Mouse (Mus musculus) neural tube, embryonic 14.5 days (tissue): ENCODE data around the gene Emid1. TPM values are rescaled to one million over a fixed set of nuclear protein-coding genes. Genes with fewer than 3 reads are reported as not detected.

Experiments used
- ATAC-seq: fragments of 200-750 bp; cut with Nextera tagmentation; 2 replicates; pipeline ENCODE4 v1.8.0; 2017; ENCODE audit warnings: low read depth, mild to moderate bottlenecking, moderate TSS enrichment, moderate library complexity
- H3K27ac ChIP-seq: fragments of 300-500 bp; sonication (generic); 2 replicates; pipeline ENCODE4 v1.5.1; 2014; ENCODE audit warnings: low read depth, mild to moderate bottlenecking, control low read depth, low read length, moderate library complexity, mixed read lengths
- H3K27me3 ChIP-seq: fragments of 300-500 bp; sonication (generic); 2 replicates; pipeline ENCODE4 v1.6.1; 2014; ENCODE audit warnings: low read length; ENCODE audit not compliant: control insufficient read depth, insufficient read depth
- H3K36me3 ChIP-seq: fragments of 300-500 bp; sonication (generic); 2 replicates; pipeline ENCODE4 v1.6.1; 2014; ENCODE audit warnings: low read length, mixed read lengths; ENCODE audit not compliant: control insufficient read depth, insufficient read depth
- H3K4me1 ChIP-seq: fragments of 300-500 bp; sonication (generic); 2 replicates; pipeline ENCODE4 v1.6.1; 2014; ENCODE audit warnings: low read length; ENCODE audit not compliant: control insufficient read depth, insufficient read depth
- H3K4me2 ChIP-seq: fragments of 300-500 bp; sonication (generic); 2 replicates; pipeline ENCODE4 v1.6.1; 2014; ENCODE audit warnings: mild to moderate bottlenecking, low read depth, low read length, control low read depth
- H3K4me3 ChIP-seq: fragments of 300-500 bp; sonication (generic); 2 replicates; pipeline ENCODE4 v1.5.1; 2014; ENCODE audit warnings: low read depth, low read length, control low read depth, mixed read lengths
- H3K9ac ChIP-seq: fragments of 300-500 bp; sonication (generic); replicated peaks from 2 replicates; pipeline ENCODE4 v1.6.1; 2014; ENCODE audit warnings: low read depth, mild to moderate bottlenecking, control low read depth, low read length, mixed read lengths
- H3K9me3 ChIP-seq: fragments of 300-500 bp; sonication (generic); 2 replicates; pipeline ENCODE4 v1.6.1; 2016; ENCODE audit warnings: low read length; ENCODE audit not compliant: control insufficient read depth
- WGBS: fragments of 180-500 bp; shearing (Covaris S2); extraction: QIAGEN DNeasy Blood & Tissue Kit; methylation state at CpG from one replicate; pipeline ENCODE4 v1.1.7; 2014; 5-methylcytosine and 5-hydroxymethylcytosine counted together
- polyA plus RNA-seq: library from polyadenylated mRNA; unstranded; fragments of >200 nt; fragmentation: Nextera tagmentation; extraction: Ambion mirVana; gene quantifications from 2 replicates; pipeline ENCODE4 v1.2.1, GENCODE M21; 2014

Emid1 gene
- polyA plus RNA-seq, 1 experiment from 2014 or later: 16.8 TPM

- H3K27me3 ChIP-seq: no peaks in the 10 kb centered on the region
- H3K4me2 ChIP-seq: no peak overlapping the region
- no peak overlapping the region for H3K4me3 ChIP-seq
- peaks cover 13% of the 10 kb centered on the region for H3K4me1 ChIP-seq
- ATAC-seq: no peak
- H3K36me3 ChIP-seq: no peaks in the 10 kb centered on the region
- H3K27ac ChIP-seq: no peak overlapping the region
- H3K9me3 ChIP-seq: no peaks in the 10 kb centered on the region
- H3K9ac ChIP-seq: no peak overlapping the region
- 88% methylated on average over 7 of the region's 7 CpGs for WGBS
Observed at GRCm38 (mm10) chr11:5102384-5102783, 49.7 kb downstream of the Emid1 start.

DNA sequence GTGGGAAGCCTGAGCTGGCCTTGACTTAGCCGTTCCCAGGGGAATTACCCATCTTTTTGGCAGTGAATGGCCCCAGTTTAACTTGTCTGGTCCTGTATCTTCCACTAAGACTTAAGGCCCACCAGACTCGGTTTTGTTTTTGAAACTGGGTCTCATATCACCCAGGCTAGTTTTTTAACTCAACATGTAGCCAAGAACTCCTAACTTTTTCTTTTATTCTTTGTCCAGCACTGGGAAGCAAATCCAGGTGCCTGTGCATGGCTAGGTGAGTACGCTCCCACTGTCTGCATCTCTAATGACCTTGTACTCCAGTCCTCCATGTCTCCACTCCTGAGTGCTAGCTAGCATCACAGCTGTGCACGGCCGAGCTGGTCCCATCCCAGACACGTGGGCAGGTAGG lies 50.4 kb downstream of the Emid1 start:
- H3K4me1 ChIP-seq: peaks cover 21% of the 10 kb centered on the region
- H3K9ac ChIP-seq: no peak overlapping the region
- ATAC-seq: no peak
- 83% methylated on average over 6 of the region's 6 CpGs for WGBS
- H3K9me3 ChIP-seq: no peaks in the 10 kb centered on the region
- no peak overlapping the region for H3K27ac ChIP-seq
- H3K4me3 ChIP-seq: no peak overlapping the region
- no peaks in the 10 kb centered on the region for H3K27me3 ChIP-seq
- no peaks in the 10 kb centered on the region for H3K36me3 ChIP-seq
- no peak overlapping the region for H3K4me2 ChIP-seq

GRCm38 (mm10) chr11:5100801-5101200 lies 51.3 kb downstream of the Emid1 start:
- Histone ChIP-seq H3K36me3 (no peaks in the 10 kb centered on the region), H3K27me3 (no peaks in the 10 kb centered on the region), H3K4me2 (peak overlapping the region; percentile 80), H3K9ac (peak overlapping the region; percentile 96; the same call in 1 of the 2 replicates), H3K9me3 (no peaks in the 10 kb centered on the region), H3K4me1 (peaks cover 28% of the 10 kb centered on the region), H3K27ac (peak overlapping the region; percentile 99), H3K4me3 (peak overlapping the region; percentile 100)
- no peak for ATAC-seq
- WGBS: 49% methylated on average over 5 of the region's 5 CpGs

- Histone ChIP-seq H3K9ac (peak overlapping the region; percentile 96), H3K27ac (peak overlapping the region; percentile 99), H3K4me3 (peak overlapping the region; percentile 100), H3K4me1 (peaks cover 29% of the 10 kb centered on the region), H3K36me3 (no peaks in the 10 kb centered on the region), H3K4me2 (peak overlapping the region; percentile 80), H3K9me3 (no peaks in the 10 kb centered on the region), H3K27me3 (no peaks in the 10 kb centered on the region)
- ATAC-seq: peak; percentile 5; the same call in 1 of the 2 replicates
- under 1% methylated on average over 7 of the region's 7 CpGs for WGBS
Observed at GRCm38 (mm10) chr11:5100283-5100682, 51.8 kb downstream of the Emid1 start.

DNA sequence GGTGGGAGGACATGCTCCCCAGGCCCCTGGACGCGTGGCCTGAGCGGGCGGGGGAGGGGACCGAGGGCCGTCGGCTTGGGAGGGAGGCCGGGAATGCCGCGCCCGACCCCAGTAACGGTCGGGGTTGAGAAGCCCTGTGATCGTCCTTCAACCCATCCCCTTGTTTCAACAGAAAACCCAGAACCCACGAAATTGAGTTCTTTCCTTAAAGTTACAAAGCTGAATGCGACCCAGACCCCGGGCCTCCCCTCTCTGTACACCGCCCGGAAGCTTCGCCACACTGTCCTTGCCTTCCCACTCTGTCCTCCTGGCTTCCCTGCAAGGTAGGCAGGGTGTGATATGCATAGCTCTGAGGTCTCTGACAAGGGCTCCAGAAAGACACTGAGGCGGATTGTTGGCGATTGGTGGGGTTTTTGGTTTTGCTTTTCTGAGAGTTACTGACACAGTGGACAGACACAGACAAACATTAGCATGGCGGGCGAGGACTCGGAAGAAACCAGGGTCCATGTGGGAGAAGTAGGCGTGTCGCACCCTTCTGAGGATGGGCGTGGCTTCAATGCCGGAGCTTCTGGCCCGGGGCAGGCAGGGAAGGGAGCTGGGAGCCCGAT lies 52.4 kb downstream of the Emid1 start:
- Histone ChIP-seq H3K4me2 (peak overlapping the region; percentile 80), H3K4me1 (peaks cover 29% of the 10 kb centered on the region), H3K36me3 (no peaks in the 10 kb centered on the region), H3K9me3 (no peaks in the 10 kb centered on the region), H3K27ac (peak overlapping the region; percentile 99), H3K9ac (peak overlapping the region; percentile 96), H3K27me3 (no peaks in the 10 kb centered on the region), H3K4me3 (peak overlapping the region; percentile 100)
- WGBS: under 1% methylated on average over 28 of the region's 31 CpGs
- peak; percentile 74 for ATAC-seq

DNA sequence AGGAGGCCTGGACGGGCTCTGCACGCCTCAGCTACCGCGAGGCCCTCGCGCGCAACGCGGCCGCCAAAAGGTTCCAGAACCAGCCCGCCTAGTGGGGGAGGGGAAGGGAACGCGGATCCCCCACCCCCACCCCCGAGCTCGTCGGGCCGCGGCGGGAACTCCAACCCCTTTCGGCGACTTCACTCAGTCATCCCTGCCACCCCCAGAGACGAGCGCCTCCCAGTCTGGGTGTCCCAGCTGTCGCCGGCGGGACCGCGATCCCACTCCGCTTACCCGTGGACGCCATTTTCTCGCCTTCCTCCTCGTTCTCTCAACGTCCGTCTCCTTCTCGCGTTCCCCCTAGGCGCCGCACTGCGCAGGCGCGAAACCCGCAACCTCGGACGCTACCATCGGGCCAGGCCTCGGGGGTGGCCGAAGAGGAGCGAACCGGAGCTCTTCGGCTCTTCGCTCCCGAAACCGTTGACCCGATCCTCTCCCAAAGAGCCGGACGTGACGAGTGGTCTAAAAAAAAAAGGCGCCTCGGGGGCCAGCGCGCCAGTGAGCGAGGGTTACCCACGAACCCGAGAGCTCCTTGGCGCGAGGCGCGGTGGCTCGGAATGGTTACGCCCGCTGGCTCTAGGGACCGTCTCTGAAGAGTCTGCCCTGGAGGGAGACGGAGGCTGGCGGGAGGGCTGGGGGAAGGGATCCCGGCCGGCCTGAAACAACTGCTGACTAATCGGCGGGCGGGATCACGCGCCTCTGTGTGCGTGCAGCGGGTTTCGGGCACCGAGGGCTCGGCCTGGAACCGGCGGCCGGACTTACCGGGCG lies 53.1 kb downstream of the Emid1 start, which contains the start of the genes Rhbdd3 and Ewsr1:
Gene Rhbdd3, plus strand, starts transcription at position 191 of the 807 bp plus-strand sequence.
Gene Ewsr1, minus strand, starts transcription at position 531 of the 807 bp plus-strand sequence.
- under 1% methylated on average over 79 of the region's 92 CpGs for WGBS
- peak within 1 kb of the TSS; percentile 99 for H3K27ac ChIP-seq

DNA sequence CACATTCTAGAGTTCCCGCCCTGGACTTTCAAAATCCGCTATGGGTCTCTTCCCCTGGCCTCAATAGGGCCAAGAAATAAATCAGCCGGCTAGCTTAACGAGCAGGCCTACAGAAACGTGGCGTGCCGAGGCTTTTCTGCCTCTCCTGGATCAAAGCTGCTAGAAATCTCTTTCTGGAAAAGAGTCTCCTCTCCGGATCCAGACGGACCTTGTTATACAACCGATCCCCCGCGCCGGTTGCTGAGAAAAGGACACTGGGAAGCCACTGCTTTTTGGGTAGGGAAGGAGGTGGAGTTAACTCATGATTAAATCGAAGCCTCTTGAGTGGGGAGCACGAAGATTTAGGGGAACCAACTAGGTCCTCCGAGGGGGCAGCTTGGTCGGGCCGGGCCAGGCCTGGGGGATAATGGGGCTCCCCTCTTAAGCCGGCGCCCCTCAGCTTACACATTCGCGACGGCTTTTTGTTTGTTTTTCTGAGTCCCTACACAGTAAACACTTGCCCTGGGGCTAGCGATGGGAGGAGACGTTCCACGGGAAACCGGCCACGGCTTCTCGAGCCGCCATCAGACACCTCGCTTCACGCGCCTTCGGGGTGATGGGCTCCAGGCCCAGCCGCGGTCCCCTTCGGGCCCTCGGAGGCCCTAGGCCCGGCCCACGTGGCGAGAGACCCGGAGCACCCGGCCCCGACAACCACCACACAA lies 53.9 kb downstream of the Emid1 start:
- H3K4me2 ChIP-seq: peak overlapping the region; percentile 93
- H3K27me3 ChIP-seq: no peaks in the 10 kb centered on the region
- H3K4me1 ChIP-seq: peaks cover 29% of the 10 kb centered on the region
- no peaks in the 10 kb centered on the region for H3K36me3 ChIP-seq
- no peaks in the 10 kb centered on the region for H3K9me3 ChIP-seq
- H3K27ac ChIP-seq: peak overlapping the region; percentile 99
- peak overlapping the region; percentile 100 for H3K4me3 ChIP-seq
- H3K9ac ChIP-seq: peak overlapping the region; percentile 96
- ATAC-seq: no peak; the same call in 1 of the 2 replicates
- WGBS: under 1% methylated on average over 44 of the region's 44 CpGs

More for the DNA sequence above, 53.1 kb downstream of the Emid1 start, which contains the start of the genes Rhbdd3 and Ewsr1:
- H3K9me3 ChIP-seq: no peaks in the 10 kb centered on the region
- H3K36me3 ChIP-seq: no peaks in the 10 kb centered on the region
- peak; percentile 90 for ATAC-seq
- no peaks in the 10 kb centered on the region for H3K27me3 ChIP-seq
- peak within 1 kb of the TSS; percentile 96 for H3K9ac ChIP-seq
- peak within 1 kb of the TSS; percentile 93 for H3K4me2 ChIP-seq
- peaks cover 29% of the 10 kb centered on the region for H3K4me1 ChIP-seq
- peak within 1 kb of the TSS; percentile 100 for H3K4me3 ChIP-seq

DNA sequence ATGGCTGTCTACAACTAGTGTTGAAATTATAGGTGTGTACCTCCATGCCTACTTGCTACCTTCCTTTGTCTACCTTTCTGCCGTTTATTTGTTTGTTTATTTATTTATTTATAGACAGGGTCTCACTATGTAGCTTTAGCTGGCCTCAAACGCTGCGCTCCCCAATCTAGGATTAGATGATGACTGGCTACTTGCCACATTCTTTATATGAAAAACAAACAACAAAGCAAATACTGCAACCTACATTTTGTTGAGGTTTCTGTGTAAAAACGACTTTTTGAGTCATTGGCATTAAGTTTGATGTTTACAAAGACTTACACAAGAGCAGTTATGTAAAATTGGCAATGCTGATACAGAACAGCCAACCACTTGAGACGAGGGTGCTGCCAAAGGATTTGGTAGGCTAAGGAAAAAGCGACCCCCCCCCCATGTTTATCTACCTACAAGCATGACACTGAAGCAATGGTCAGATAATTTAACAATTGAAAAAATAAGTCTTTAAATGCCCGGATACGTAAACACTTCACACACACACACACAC lies 55.5 kb downstream of the Emid1 start:
- H3K4me2 ChIP-seq: peak overlapping the region; percentile 93; the same call in 1 of the 2 replicates
- peaks cover 29% of the 10 kb centered on the region for H3K4me1 ChIP-seq
- peaks cover 11% of the 10 kb centered on the region; the same call in 1 of the 2 replicates for H3K36me3 ChIP-seq
- WGBS: 78% methylated on average over 8 of the region's 8 CpGs
- H3K4me3 ChIP-seq: peak overlapping the region; percentile 100; the same call in 1 of the 2 replicates
- H3K9me3 ChIP-seq: no peaks in the 10 kb centered on the region
- H3K9ac ChIP-seq: no peak overlapping the region
- no peak for ATAC-seq
- no peaks in the 10 kb centered on the region for H3K27me3 ChIP-seq
- no peak overlapping the region for H3K27ac ChIP-seq
